Mouse (Mus musculus) cerebellum, postnatal 25 days (tissue): ENCODE data around the gene Prepl.

Experiments used
- DNase-seq, 2 experiments: peaks; one replicate each; pipeline ENCODE4 v3.0.0; 2021; ENCODE audit warnings: mixed read lengths in 2 of 2

Prepl gene

GRCm38 (mm10) chr17:85070658-85071057 lies 19.4 kb downstream of the Prepl start:
- DNase-seq = no peak

DNA sequence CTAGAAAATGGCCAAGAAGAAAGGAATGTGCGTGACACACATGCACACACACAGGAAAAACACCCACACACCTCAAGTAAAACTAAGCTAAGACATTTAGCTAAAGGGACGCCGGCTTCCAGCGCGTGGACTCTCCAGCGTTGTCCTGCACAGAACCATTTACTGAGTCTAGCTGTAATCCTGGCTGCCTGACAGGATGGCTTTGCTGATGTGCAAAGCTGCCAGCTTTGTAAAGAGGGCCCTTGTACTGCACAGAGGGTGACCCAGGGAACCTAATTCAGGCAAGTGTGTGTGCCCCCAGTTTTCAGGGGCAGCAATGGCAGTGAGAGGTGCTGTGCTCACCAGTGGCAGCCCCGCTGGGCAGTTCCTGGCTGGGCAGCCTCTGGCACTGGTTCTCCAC lies 22.7 kb downstream of the Prepl start:
- no peak for DNase-seq

- DNase-seq = no peak
Observed at GRCm38 (mm10) chr17:85063560-85063959, 26.5 kb downstream of the Prepl start.

GRCm38 (mm10) chr17:85059136-85059535 lies 30.9 kb downstream of the Prepl start:
- no peak for DNase-seq

- no peak for DNase-seq
Observed at GRCm38 (mm10) chr17:85058276-85058675, 31.8 kb downstream of the Prepl start.

- no peak for DNase-seq
Observed at GRCm38 (mm10) chr17:85048379-85048778, 41.7 kb downstream of the Prepl start.

DNA sequence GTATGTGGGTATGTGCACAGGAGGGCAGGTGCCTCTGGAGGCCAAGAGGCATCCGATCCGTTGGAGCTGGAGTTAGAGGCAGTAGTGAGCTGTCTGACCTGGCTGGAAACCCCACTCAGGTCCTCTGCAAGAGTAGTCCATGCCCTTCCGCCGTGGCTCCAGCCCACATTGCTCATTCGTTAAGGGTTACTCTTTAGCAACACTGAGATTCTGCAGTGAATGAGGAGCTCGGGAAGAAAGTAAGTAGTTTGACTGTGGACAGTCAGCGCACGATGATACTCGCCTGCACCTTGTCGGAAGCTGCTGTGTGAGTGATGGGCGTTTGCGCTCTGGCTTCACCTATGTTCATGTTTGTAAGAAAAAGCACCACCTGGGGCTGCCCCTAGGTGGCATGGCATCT lies 44.9 kb downstream of the Prepl start:
- DNase-seq = no peak

- no peak for DNase-seq
Observed at GRCm38 (mm10) chr17:85044466-85044865, 45.6 kb downstream of the Prepl start.

- no peak for DNase-seq
Observed at GRCm38 (mm10) chr17:85043404-85043816, 46.6 kb downstream of the Prepl start.

- DNase-seq = no peak
Observed at GRCm38 (mm10) chr17:85042419-85042818, 47.6 kb downstream of the Prepl start.

DNA sequence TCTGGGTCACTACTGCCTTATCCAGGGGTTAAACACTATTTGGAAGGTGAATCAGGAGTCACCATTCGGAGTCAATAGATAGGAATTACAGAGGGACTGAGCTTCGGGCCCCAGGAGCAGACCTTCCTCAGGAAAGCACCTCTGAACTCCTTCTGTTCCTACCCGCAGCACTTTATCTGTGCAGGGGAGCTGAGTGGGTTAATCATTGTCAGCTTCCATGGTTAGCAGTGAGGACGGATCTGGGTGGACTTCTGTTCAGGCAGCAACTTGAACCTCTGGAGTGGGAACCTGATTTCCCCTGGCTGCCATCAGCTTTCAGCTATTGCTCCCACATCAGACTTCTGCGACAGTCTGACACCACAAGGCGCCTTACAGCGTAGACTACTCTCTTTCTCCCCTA lies 49.1 kb downstream of the Prepl start:
- no peak for DNase-seq

GRCm38 (mm10) chr17:85038761-85039160 lies 51.3 kb downstream of the Prepl start:
- DNase-seq = no peak

DNA sequence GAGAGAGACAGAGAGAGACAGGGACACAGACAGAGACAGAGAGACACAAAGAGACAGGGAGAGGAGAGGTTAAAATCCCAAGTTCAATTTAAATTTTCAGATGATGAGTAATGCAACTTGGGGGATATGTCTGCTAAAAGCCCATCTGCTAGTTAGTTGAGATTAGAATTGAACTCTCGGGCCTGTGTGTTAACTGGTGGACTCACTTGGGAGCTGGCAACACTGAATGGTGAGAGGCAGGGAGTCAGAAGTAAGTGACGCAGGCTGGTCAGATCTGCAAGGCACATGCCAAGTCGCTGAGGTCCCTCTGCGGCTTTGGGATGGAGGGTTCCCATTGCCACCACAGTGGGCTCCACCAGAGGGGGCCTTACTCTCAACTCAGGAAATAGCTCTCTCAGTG lies 51.7 kb downstream of the Prepl start:
- no peak for DNase-seq

DNA sequence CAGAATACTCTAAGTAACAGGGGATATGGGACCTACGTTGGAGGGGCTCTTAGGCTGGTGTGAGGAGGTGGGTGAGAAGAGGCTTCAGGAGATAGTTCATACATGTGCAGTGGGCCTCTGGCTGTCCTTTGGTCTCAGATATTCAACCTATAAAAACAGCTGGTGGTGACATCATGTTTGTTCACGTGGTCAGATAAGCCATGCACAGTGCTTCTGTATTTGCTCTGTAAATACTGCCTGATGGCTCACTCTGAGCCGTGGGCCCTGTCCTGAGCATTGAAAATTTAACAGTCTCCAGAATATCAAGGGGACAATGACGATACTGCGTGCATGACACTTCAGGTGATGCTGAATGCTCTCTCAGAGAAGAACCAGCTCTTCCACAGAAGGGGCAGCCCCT lies 52.2 kb downstream of the Prepl start:
- DNase-seq = no peak

GRCm38 (mm10) chr17:85034068-85034467 lies 56.0 kb downstream of the Prepl start:
- peak; percentile 65 for DNase-seq

DNA sequence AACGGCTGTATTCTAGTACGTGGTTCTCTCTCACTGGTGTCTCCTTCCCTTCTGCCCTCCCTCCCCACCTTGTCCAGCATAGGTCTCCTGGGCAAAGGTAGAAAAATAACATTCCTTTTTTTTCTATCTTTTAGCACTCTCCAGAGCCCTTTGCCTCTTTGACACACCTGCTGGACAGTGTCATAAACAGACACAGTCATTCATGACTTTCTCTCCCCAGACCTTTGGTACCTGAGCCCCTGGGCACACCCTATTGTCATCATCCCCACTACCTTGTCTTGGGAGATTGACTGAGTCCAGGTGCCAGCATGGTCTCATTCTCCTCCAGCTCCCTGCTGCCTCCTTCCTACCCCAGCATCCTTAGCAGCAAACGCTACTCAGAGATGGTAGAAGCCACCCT lies 57.0 kb downstream of the Prepl start:
- DNase-seq = no peak

GRCm38 (mm10) chr17:85030651-85031050 lies 59.4 kb downstream of the Prepl start:
- no peak for DNase-seq

DNA sequence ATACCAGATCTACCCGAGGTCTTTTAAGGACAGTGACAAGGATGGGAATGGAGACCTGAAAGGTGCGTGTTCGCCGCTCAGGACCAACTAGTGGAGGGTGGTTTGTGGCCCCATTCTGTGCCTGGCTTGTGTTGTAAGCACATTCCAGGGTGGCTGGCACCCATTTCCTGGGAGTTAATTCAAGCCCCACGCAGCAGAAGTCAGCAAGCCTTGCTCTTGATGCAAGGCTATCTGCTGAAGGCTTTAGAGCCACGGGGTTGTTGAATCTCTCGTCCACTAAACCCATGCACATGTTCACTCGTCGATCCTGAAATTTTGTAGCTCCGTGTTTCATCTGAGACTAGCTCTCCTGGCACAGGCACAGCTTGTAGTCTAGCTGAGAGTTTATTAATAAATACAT lies 61.2 kb downstream of the Prepl start:
- no peak for DNase-seq

DNA sequence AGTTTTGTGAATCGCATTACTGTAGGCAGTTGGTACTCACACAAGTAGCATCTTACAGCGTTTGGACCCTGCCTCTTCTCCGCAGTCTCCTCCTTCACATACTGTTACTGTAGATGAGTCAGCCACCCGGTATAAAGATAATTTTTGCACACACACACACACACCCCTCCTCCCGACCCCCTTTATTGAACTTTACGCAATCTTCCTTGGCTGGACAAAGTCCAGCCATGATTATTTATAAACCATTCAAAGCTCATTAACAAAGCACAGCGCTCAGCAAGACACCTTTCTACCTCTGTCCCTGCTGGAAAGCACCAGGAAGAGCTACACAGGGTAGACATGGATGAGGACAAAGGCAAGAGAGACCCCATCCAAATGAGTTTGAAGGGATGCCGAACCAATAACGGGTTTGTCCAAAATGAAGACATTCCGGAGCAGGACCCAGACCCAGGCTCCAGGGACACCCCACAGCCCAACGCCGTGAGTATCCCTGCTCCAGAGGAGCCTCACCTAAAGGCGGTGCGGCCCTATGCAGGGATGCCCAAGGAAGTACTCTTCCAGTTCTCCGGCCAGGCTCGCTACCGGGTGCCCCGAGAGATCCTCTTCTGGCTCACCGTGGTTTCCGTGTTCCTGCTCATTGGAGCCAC lies 61.8 kb downstream of the Prepl start, which contains the start of gene Slc3a1:
Gene Slc3a1, plus strand, starts transcription at position 284 of the 647 bp plus-strand sequence.
- DNase-seq = no peak

GRCm38 (mm10) chr17:85027247-85027646 lies 62.8 kb downstream of the Prepl start:
- no peak for DNase-seq

DNA sequence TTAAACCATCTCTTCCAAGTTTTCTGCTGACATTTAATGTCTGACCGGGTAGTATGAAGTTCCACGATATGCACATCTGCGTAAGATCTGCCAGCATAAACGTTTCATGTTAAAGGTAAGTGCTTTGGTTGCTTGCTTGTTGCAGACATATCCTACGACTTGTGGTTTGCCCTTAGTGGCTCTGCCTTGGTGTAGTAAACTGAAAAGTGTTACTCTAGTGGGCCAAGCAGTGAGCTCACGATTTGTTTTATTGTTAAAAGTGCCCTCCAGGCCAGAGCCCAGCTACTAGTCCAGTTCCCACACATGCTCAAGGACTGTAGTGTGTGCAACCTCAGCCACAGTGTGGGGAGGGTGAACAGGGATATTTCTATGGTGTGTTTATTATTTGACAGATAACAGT lies 63.6 kb downstream of the Prepl start:
- DNase-seq = no peak

DNA sequence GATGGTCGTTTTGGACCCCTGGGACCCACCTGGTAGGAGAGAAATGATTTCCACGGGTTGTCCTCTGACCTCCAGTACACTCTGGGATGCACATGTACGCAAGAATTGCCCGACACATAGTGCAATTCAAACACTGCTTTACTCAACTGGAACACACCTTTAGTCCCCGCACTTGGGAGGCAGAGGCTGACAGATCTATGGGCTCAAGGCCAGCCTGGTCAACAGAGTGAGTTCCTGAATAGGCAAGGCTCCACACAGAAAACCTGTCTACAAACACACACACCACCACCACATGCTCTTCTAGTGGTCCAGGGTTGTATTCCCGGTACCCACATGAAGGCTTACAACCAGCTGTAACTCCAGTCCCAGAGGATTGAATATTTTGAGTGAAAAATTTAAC lies 64.9 kb downstream of the Prepl start:
- DNase-seq = no peak

DNA sequence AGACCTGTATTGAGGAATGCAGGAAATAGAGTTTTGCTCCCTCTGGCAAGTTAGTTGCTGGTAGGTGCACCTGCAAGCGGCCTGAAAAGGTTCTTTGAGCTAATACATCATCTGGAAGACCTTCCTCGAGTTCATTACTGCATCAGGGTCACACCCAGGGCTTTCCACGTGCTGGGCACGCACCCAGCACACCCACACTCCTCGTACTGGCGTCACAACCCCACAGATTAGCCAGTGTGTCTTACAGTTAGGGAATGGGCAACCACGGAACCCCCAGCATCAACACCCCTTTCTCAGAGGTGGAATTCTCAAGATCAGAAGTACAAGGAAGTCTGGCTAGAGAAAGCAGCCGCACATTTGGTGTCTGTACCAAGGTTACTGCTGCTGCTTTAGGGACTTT lies 65.8 kb downstream of the Prepl start:
- no peak for DNase-seq

- DNase-seq = peak in 1 of 2 experiments; percentile 63
Observed at GRCm38 (mm10) chr17:85023247-85024167, 66.5 kb downstream of the Prepl start.
